Mouse (Mus musculus) kidney, adult 11 months (tissue): ENCODE measurements around the gene Dixdc1.
"Not testable (repeated sequence)": the region's sequence is repeated elsewhere in the genome, so short reads cannot be mapped to it uniquely, and the experiment has no call there.

Source experiments
- DNase-seq: peaks from one replicate; pipeline ENCODE4 v3.0.0; 2022

The Dixdc1 gene

GRCm38 (mm10) chr9:50646826-50647370 is 92.4 kb downstream of the Dixdc1 start:
- no peak for DNase-seq

- no peak for DNase-seq
Observed at GRCm38 (mm10) chr9:50634270-50634669, 105.0 kb downstream of the Dixdc1 start.

GRCm38 (mm10) chr9:50633059-50633458 is 106.3 kb downstream of the Dixdc1 start:
- no peak for DNase-seq

GRCm38 (mm10) chr9:50632016-50632688 is 107.2 kb downstream of the Dixdc1 start:
- DNase-seq, result no peak

- not testable (repeated sequence) for DNase-seq
Observed at GRCm38 (mm10) chr9:50630903-50631302, 108.4 kb downstream of the Dixdc1 start.

GRCm38 (mm10) chr9:50617794-50618330 is 121.5 kb downstream of the Dixdc1 start:
- DNase-seq, result no peak

- peak; percentile 88 for DNase-seq
Observed at GRCm38 (mm10) chr9:50616766-50617603, 122.3 kb downstream of the Dixdc1 start, which contains the start of the genes Pih1d2 and Nkapd1. TSS of gene Pih1d2 (plus strand) at chr9:50617321. TSS of gene Nkapd1 (minus strand) at chr9:50617464.

- DNase-seq, result no peak
Observed at GRCm38 (mm10) chr9:50616161-50616560, 123.2 kb downstream of the Dixdc1 start.
